Mouse (Mus musculus) heart, postnatal 0 days (tissue): Measurements from ENCODE around the gene Pla2g2c.

Experiments used
- CTCF ChIP-seq: IDR thresholded peaks from 2 replicates; pipeline ENCODE4 v1.5.1; 2016; ENCODE audit warnings: antibody characterized with exemption, control low read depth, low read depth
- EP300 ChIP-seq: IDR thresholded peaks from 2 replicates; pipeline ENCODE4 v1.6.1; 2016; ENCODE audit warnings: antibody characterized with exemption, low read depth

DNA sequence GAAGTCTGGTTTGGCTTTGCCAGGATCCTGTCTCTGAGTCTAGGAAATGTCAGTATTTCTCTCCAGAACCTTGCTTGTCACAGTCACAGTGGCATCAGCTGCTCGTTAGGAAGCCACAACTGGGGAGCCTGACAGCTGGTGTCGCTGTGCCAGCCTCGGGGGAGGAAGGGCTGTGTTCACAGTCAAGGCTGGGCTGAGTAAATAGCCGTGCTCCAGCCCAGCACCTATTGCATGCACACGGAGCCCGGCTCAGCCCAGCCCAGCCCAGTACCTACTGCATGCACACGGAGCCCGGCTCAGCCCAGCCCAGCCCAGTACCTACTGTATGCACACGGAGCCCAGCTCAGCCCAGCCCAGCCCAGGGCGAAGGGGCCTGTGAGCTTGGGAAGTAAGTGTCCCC is 23.3 kb downstream of the Pla2g2c start:
- no peak for TF ChIP-seq CTCF
- no peak for TF ChIP-seq EP300
